Mouse (Mus musculus) heart, embryonic 10.5 days (tissue): ENCODE measurements at regions not wholly inside any gene's neighbourhood (a gene's known extent, or its start where the extent isn't known, plus 50 kb on each side); places are given as distances from the start of the nearest gene placed in this dataset.

Experiments used
- DNase-seq: peaks from one replicate; pipeline ENCODE4 v3.0.0-alpha.2; 2017; ENCODE audit warnings: low spot score
- H3K27ac ChIP-seq: fragments of 300-500 bp; sonication (generic); 2 replicates; pipeline ENCODE4 v1.5.1; 2016; ENCODE audit warnings: mild to moderate bottlenecking
- H3K27me3 ChIP-seq: fragments of 300-500 bp; sonication (generic); 2 replicates; pipeline ENCODE4 v1.6.1; 2016; ENCODE audit warnings: mild to moderate bottlenecking; ENCODE audit not compliant: poor library complexity, insufficient read depth, severe bottlenecking
- H3K36me3 ChIP-seq: fragments of 300-500 bp; sonication (generic); 2 replicates; pipeline ENCODE4 v1.6.1; 2016; ENCODE audit warnings: mild to moderate bottlenecking, moderate library complexity
- H3K4me1 ChIP-seq: fragments of 300-500 bp; sonication (generic); 2 replicates; pipeline ENCODE4 v1.6.1; 2016; ENCODE audit warnings: mild to moderate bottlenecking
- H3K4me3 ChIP-seq: fragments of 300-500 bp; sonication (generic); 2 replicates; pipeline ENCODE4 v1.5.1; 2016; ENCODE audit warnings: mild to moderate bottlenecking, moderate library complexity
- H3K9me3 ChIP-seq: fragments of 300-500 bp; sonication (generic); 2 replicates; pipeline ENCODE4 v1.6.1; 2016; ENCODE audit warnings: mild to moderate bottlenecking, moderate library complexity
- WGBS: fragments of 180-500 bp; shearing (Covaris S2); methylation state at CpG from one replicate; pipeline ENCODE4 v1.1.7; 2016; 5-methylcytosine and 5-hydroxymethylcytosine counted together

DNA sequence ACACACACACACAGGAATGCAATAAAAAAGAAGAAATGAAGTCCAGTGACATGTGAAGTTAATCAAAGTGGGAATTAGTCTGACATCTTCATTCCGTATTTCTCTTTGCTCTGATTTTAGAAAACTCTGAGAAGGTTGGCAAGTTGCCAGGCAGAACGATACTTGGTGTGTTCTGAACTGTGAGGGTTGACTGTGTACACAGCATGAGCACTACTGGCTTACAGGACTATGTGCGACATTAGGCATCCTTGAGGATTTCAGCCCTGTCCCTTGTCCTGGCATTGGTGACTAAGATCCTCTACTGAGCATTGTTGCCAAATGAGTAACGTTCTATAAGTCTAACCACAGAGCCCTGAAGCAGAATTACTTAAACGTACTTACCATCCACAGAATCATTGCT is 340.7 kb downstream of the Plk2 start:
- Histone ChIP-seq H3K27ac (no peak overlapping the region), H3K36me3 (no peaks in the 10 kb centered on the region), H3K27me3 (no peaks in the 10 kb centered on the region), H3K4me3 (no peak overlapping the region), H3K4me1 (no peaks in the 10 kb centered on the region), H3K9me3 (no peaks in the 10 kb centered on the region)
- no peak for DNase-seq
- WGBS: 69% methylated on average over 5 of the region's 5 CpGs

- H3K4me3 ChIP-seq: no peak overlapping the region
- no peaks in the 10 kb centered on the region for H3K36me3 ChIP-seq
- H3K27ac ChIP-seq: no peak overlapping the region
- no peaks in the 10 kb centered on the region for H3K4me1 ChIP-seq
- no peak for DNase-seq
- no peaks in the 10 kb centered on the region for H3K9me3 ChIP-seq
- WGBS: 82% methylated on average over 11 of the region's 11 CpGs
- no peaks in the 10 kb centered on the region for H3K27me3 ChIP-seq
These were observed 346.8 kb downstream of the Plk2 start for GRCm38 (mm10) chr13:110741576-110742206.

DNA sequence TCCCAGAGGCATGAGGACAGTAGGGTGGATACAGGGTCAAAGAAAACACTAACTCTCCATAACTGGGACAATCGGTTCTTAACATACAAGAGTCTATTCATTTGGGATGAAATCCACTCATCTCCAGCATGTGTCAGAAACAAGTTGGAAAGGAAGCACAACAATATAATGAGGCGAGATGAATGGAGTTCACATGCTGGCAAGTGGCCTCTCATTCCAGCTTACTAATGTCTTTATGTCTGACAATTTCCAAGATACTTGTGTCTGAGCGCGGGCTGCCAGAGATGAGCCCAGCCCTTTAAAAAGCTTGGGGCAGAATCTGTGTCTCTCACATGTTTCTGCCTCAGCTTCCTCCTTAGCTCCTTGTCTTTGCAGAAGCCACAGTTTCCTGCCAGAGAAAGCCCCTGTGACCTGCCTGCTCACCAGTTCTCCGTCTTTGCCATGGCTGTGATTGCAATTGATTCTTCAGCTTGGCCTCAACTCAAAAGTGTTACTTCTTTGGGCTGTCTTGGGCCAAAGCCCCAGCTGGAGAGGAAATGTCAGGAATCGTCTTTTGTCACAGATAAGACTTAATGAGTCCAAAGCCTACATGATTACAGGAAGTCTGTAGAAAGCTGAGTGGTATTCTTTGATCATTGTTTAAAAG is 352.5 kb downstream of the Plk2 start:
- no peak overlapping the region for H3K27ac ChIP-seq
- no peaks in the 10 kb centered on the region for H3K9me3 ChIP-seq
- DNase-seq: no peak
- H3K36me3 ChIP-seq: no peaks in the 10 kb centered on the region
- H3K4me1 ChIP-seq: peaks cover 4% of the 10 kb centered on the region; the same call in 1 of the 2 replicates
- no peaks in the 10 kb centered on the region for H3K27me3 ChIP-seq
- 45% methylated on average over 6 of the region's 6 CpGs for WGBS
- no peak overlapping the region for H3K4me3 ChIP-seq

- H3K4me3 ChIP-seq: no peak overlapping the region
- H3K9me3 ChIP-seq: no peaks in the 10 kb centered on the region
- H3K36me3 ChIP-seq: no peaks in the 10 kb centered on the region
- no peak overlapping the region for H3K27ac ChIP-seq
- WGBS: 81% methylated on average over 4 of the region's 4 CpGs
- DNase-seq: no peak
- H3K27me3 ChIP-seq: no peaks in the 10 kb centered on the region
- H3K4me1 ChIP-seq: no peaks in the 10 kb centered on the region
These were observed 357.9 kb downstream of the Plk2 start for GRCm38 (mm10) chr13:110752746-110753145.

GRCm38 (mm10) chr13:110754548-110754947 is 359.7 kb downstream of the Plk2 start:
- WGBS: 84% methylated on average over 9 of the region's 9 CpGs
- no peaks in the 10 kb centered on the region for H3K4me1 ChIP-seq
- DNase-seq: no peak
- no peaks in the 10 kb centered on the region for H3K27me3 ChIP-seq
- no peaks in the 10 kb centered on the region for H3K9me3 ChIP-seq
- no peaks in the 10 kb centered on the region for H3K36me3 ChIP-seq
- no peak overlapping the region for H3K27ac ChIP-seq
- H3K4me3 ChIP-seq: no peak overlapping the region

GRCm38 (mm10) chr13:110756877-110757276 is 362.0 kb downstream of the Plk2 start:
- Histone ChIP-seq H3K27me3 (no peaks in the 10 kb centered on the region), H3K27ac (no peak overlapping the region), H3K4me1 (no peaks in the 10 kb centered on the region), H3K36me3 (no peaks in the 10 kb centered on the region), H3K9me3 (no peaks in the 10 kb centered on the region), H3K4me3 (no peak overlapping the region)
- no peak for DNase-seq
- 49% methylated on average over 2 of the region's 2 CpGs for WGBS

DNA sequence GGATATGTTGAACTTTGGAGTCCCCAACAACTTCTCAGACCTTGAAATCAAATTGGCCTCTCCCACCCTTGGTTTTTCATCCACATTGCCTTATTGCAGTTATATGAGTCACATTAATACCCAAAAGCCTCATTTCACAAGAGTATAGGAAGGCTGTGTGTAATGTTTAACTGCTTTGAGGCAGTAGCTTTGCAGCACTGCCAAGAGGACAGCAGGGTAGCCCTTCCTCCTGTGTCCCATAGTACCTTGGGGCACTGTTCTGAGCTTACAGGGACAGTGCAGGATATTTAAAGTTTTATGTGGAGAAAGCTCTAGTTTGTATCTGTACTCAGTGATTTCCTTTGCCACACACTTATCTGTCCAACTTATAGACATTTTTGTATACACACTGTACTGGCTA is 374.4 kb downstream of the Plk2 start:
- DNase-seq: no peak
- Histone ChIP-seq H3K9me3 (no peaks in the 10 kb centered on the region), H3K4me1 (no peaks in the 10 kb centered on the region), H3K27ac (no peak overlapping the region), H3K27me3 (no peaks in the 10 kb centered on the region), H3K36me3 (no peaks in the 10 kb centered on the region), H3K4me3 (no peak overlapping the region)

GRCm38 (mm10) chr13:110775251-110775650 is 380.4 kb downstream of the Plk2 start:
- DNase-seq: no peak
- no peaks in the 10 kb centered on the region for H3K36me3 ChIP-seq

DNA sequence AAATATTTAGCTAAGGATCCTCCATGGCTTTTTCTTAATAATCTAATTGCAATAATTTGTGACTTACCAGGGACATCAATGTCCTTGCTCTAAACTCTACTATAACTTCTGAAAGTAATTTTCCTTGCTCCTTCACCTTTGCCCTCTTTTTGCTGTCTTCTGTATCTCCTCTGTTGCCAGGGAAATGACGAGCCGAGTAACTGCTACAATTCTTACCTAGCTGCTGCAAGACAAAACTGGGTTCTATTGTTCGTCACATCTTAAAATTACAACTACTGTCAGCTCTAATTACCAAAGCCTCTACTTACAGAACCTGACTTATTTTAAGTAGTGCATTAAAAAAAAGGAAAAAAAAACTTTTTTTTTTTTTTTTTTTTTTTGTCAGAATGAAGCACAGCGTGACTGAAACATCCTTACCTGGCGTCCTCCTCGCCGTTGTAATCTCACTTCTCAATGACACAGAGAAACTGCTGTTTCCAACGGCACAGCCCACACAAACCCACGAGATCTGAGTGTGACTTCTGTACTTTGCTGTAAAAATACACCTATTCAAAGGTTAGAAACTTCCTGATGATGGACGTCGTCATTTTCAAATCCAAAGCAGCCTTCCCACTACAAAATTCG is 389.4 kb downstream of the Plk2 start:
- Histone ChIP-seq H3K4me3 (no peak overlapping the region), H3K27ac (no peak overlapping the region), H3K9me3 (no peaks in the 10 kb centered on the region), H3K4me1 (no peaks in the 10 kb centered on the region), H3K36me3 (no peaks in the 10 kb centered on the region), H3K27me3 (no peaks in the 10 kb centered on the region)
- 81% methylated on average over 12 of the region's 12 CpGs for WGBS
- no peak for DNase-seq

More at GRCm38 (mm10) chr13:110775251-110775650, 380.4 kb downstream of the Plk2 start:
- H3K4me3 ChIP-seq: no peak overlapping the region
- H3K9me3 ChIP-seq: no peaks in the 10 kb centered on the region
- no peaks in the 10 kb centered on the region for H3K27me3 ChIP-seq
- H3K27ac ChIP-seq: no peak overlapping the region
- no peaks in the 10 kb centered on the region for H3K4me1 ChIP-seq

- Histone ChIP-seq H3K36me3 (no peaks in the 10 kb centered on the region), H3K27me3 (no peaks in the 10 kb centered on the region), H3K27ac (no peak overlapping the region), H3K4me1 (no peaks in the 10 kb centered on the region), H3K9me3 (no peaks in the 10 kb centered on the region), H3K4me3 (no peak overlapping the region)
- 69% methylated on average over 5 of the region's 5 CpGs for WGBS
- no peak for DNase-seq
These were observed 390.0 kb downstream of the Plk2 start for GRCm38 (mm10) chr13:110784822-110785221.

GRCm38 (mm10) chr13:110798313-110798712 is 403.5 kb downstream of the Plk2 start:
- WGBS: 26% methylated on average over 7 of the region's 7 CpGs
- peak; percentile 75 for DNase-seq
- no peak overlapping the region for H3K27ac ChIP-seq

DNA sequence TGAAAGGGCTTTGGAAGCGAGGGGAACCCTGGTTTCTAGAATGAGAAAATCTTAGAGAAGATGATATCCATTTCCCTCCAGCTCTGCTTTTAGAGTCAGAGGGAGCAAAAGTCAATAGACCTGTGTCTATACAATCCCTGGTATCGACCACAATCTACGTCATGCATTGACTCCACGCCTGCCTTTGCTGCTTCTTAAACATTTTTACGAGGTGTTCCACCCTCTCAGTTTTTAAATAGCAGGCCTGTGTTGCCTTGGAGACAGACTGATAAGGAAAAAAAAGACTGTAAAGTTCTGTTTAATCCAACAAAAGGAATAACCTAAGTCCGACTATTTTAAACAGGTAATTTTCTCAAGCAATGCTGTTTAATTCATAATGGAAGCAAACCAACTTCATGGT is 408.0 kb downstream of the Plk2 start:
- Histone ChIP-seq H3K27me3 (no peaks in the 10 kb centered on the region), H3K27ac (no peak overlapping the region)
- DNase-seq: no peak

More at GRCm38 (mm10) chr13:110798313-110798712, 403.5 kb downstream of the Plk2 start:
- no peak overlapping the region for H3K4me3 ChIP-seq
- H3K9me3 ChIP-seq: no peaks in the 10 kb centered on the region
- H3K27me3 ChIP-seq: no peaks in the 10 kb centered on the region
- peaks cover 15% of the 10 kb centered on the region; the same call in 1 of the 2 replicates for H3K4me1 ChIP-seq
- no peaks in the 10 kb centered on the region for H3K36me3 ChIP-seq

GRCm38 (mm10) chr13:110812401-110812800 is 417.6 kb downstream of the Plk2 start:
- DNase-seq: no peak
- no peaks in the 10 kb centered on the region for H3K27me3 ChIP-seq
- H3K36me3 ChIP-seq: no peaks in the 10 kb centered on the region
- no peak overlapping the region for H3K4me3 ChIP-seq
- no peaks in the 10 kb centered on the region for H3K4me1 ChIP-seq
- H3K27ac ChIP-seq: no peak overlapping the region
- H3K9me3 ChIP-seq: no peaks in the 10 kb centered on the region
- WGBS: 82% methylated on average over 6 of the region's 6 CpGs

More for the DNA sequence above, 408.0 kb downstream of the Plk2 start:
- Histone ChIP-seq H3K36me3 (no peaks in the 10 kb centered on the region), H3K9me3 (no peaks in the 10 kb centered on the region), H3K4me3 (no peak overlapping the region), H3K4me1 (peaks cover 15% of the 10 kb centered on the region; the same call in 1 of the 2 replicates)
- WGBS: 77% methylated on average over 6 of the region's 6 CpGs
